Mouse (Mus musculus) myocyte (in vitro differentiated cells): ENCODE data around the gene Inka1.

Source experiments
- CEBPB ChIP-seq: IDR thresholded peaks from 2 replicates; pipeline ENCODE4 v1.6.1; 2011; ENCODE audit warnings: mild to moderate bottlenecking, moderate library complexity; ENCODE audit not compliant: poor library complexity, insufficient read depth, severe bottlenecking
- POLR2A ChIP-seq: IDR thresholded peaks from one replicate; pipeline ENCODE4 v1.6.1; 2011; ENCODE audit warnings: low read depth, mild to moderate bottlenecking, control low read depth, moderate library complexity; ENCODE audit not compliant: insufficient read length

- no peak for TF ChIP-seq POLR2A
- no peak for TF ChIP-seq CEBPB
Observed at GRCm38 (mm10) chr9:107936831-107937230, 48.8 kb downstream of the Inka1 start.
